Mouse (Mus musculus) G1E-ER4 (cell line): ENCODE measurements around the gene Kars. TPM values are rescaled to one million over a fixed set of nuclear protein-coding genes. Genes with fewer than 3 reads are reported as not detected.

Source experiments
- GATA1 ChIP-seq: IDR thresholded peaks from one replicate; pipeline ENCODE4 v1.8.0; 2012; ENCODE audit warnings: low read length, inconsistent platforms
- polyA plus RNA-seq: library from polyadenylated mRNA; stranded (reverse); fragments of >175 nt; gene quantifications from 2 replicates; pipeline ENCODE4 v1.2.3, GENCODE M21; 2012

Kars gene
- polyA plus RNA-seq, 1 experiment, result 93.2 TPM

- no peak for TF ChIP-seq GATA1
These were observed 48.0 kb downstream of the Kars start for GRCm38 (mm10) chr8:111963091-111963490.

GRCm38 (mm10) chr8:111962589-111962988 is 48.5 kb downstream of the Kars start:
- no peak for TF ChIP-seq GATA1

- TF ChIP-seq GATA1, result no peak
These were observed 49.8 kb downstream of the Kars start for GRCm38 (mm10) chr8:111961330-111961729.

GRCm38 (mm10) chr8:111960591-111961321 is 50.4 kb downstream of the Kars start:
- TF ChIP-seq GATA1, result no peak

- TF ChIP-seq GATA1, result no peak
These were observed 53.9 kb downstream of the Kars start for GRCm38 (mm10) chr8:111957231-111957630.

GRCm38 (mm10) chr8:111955879-111956278 is 55.2 kb downstream of the Kars start:
- TF ChIP-seq GATA1, result no peak

- no peak for TF ChIP-seq GATA1
These were observed 56.1 kb downstream of the Kars start for GRCm38 (mm10) chr8:111954844-111955594.

- no peak for TF ChIP-seq GATA1
These were observed 59.2 kb downstream of the Kars start for GRCm38 (mm10) chr8:111951936-111952335.

- TF ChIP-seq GATA1, result no peak
These were observed 59.8 kb downstream of the Kars start for GRCm38 (mm10) chr8:111951317-111951716.

- no peak for TF ChIP-seq GATA1
These were observed 60.3 kb downstream of the Kars start for GRCm38 (mm10) chr8:111950846-111951245.

GRCm38 (mm10) chr8:111947954-111948353 is 63.2 kb downstream of the Kars start:
- no peak for TF ChIP-seq GATA1

- TF ChIP-seq GATA1, result no peak
These were observed 64.0 kb downstream of the Kars start for GRCm38 (mm10) chr8:111947144-111947543.

- TF ChIP-seq GATA1, result no peak
These were observed 67.6 kb downstream of the Kars start for GRCm38 (mm10) chr8:111943544-111943943.

Other genes starting within 250 kb of the Kars start
- gene Cfdp1, start 157.0 kb downstream of the Kars start, polyA plus RNA-seq, result 9.5 and 12.8 TPM in 2 replicates
- gene Tmem170, start 134.6 kb downstream of the Kars start, polyA plus RNA-seq, result 0.37 and 0.48 TPM in 2 replicates
- not detected in 2 replicates for gene Chst5, start 100.9 kb downstream of the Kars start, polyA plus RNA-seq
- 3.0 and 3.4 TPM in 2 replicates for gene Tmem231, start 77.4 kb downstream of the Kars start, polyA plus RNA-seq
- 0.85 and 2.8 TPM in 2 replicates for gene Gabarapl2, start 70.6 kb downstream of the Kars start, polyA plus RNA-seq
- gene Adat1, start 19.0 kb downstream of the Kars start, polyA plus RNA-seq, result 1.1 and 2.7 TPM in 2 replicates
- gene Terf2ip, start 75 bp upstream of the Kars start, polyA plus RNA-seq, result 9.3 and 12.3 TPM in 2 replicates
- gene Gm6793, start 3.7 kb upstream of the Kars start, polyA plus RNA-seq, result 0.06 and 0.11 TPM in 2 replicates